Mouse (Mus musculus): ENCODE results near the gene Gm19684.
"Not testable (repeated sequence)": the region's sequence is repeated elsewhere in the genome, so short reads cannot be mapped to it uniquely, and the experiment has no call there.

Gm19684 gene

DNA sequence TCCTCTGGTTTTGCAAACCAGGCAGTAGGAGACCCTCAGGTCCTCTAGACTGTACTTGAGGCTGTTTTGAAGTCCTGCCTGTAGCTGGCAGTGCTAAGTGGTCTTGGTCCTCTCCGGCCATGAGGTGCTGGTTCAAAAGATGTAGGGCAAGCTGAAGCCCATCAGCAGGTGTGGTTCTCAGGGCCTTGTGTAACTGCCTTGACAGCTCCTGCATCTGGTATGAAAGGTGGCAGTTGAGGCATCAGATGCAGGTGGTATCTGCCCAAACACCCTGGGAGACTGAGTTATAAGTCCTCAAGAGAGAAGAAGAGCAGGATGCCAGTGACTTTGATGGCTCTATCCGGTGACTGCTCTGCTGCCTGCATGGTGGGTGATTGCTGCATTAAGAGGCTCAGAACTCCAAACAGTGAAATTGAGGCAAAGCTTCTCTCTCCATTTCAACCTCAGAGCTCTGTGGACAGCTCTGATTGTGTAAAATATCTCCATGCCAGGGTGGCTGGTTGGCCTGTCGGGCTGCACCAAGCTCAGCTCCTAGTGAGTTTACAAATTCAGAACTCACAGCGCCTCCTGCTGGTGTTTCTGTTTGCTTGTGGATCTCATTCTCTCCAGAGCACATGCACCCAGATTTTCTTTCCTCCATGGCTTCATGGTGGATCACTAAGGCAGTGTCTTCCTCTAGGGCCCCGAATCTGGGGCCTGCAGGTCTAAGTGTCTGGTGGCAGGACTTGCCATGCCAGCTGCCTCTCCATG lies 10.2 kb downstream of the Gm19684 start:
- no peak for DNase-seq (ENCODE audit: low spot score in 2 of 2)

- DNase-seq (ENCODE audit: low spot score in 2 of 2): not testable (repeated sequence)
Measured at GRCm38 (mm10) chr17:36135421-36136231, 14.1 kb downstream of the Gm19684 start.

DNA sequence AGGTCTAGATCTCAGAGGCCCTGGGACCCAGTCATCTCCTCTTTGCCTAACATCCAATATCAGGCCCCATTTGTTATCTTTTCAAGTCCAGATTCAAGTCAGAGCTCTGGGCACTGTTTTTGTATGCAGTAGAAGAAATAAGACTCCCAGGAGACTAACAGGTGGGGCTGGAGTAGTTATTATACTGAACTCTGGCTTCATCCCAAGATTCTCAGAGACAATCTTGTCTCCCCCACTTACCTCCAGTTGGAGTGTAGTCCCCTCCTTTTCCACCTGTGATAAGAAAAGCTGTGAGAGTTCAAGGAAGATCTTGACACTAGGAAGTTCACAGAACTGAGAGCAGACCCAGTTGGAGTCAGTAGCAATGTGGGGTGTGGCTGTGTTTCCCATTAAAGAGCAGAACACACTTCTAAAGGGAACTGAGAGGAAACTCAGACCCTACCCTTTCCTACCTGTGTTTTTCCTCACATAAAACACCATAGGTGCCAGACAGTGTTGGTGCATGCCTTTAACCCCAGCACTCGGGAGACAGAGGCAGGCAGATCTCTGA lies 14.9 kb downstream of the Gm19684 start:
- not testable (repeated sequence) for DNase-seq (ENCODE audit: low spot score in 2 of 2)

DNA sequence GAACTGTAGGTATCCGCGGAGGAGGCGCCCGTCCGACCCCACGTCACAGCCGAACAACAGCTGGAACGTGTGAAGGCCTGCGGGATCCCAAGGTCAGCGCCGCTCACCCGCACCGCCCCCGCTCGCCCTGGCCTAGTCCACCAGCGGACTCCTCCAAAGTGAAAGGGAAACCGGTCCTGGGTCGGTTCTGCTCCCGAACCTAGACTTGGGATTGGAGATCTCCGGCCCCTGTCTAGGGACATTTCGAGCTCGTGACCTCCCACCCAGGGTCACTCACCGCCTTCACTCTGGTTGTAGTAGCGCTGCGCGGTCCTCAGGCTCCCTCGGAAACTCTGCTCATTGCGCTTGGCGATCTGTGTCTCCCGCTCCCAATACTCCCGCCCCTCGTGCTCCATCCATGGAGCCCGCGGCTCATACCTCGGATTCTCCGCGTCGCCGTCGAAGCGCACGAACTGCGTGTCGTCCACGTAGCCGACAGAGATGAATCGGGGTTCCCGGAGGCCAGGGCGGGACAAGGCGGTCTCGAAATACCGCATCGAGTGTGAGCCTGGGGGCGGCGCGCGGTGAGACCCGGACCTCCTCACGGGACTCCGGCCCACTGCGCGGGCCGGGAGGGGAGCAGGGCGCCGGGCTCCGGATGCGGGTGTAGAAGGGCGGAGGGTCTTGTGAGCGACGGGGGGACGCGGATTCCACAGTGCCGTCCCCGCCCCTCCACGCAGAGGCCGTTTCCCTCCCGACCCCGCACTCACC lies 23.8 kb downstream of the Gm19684 start:
- DNase-seq (ENCODE audit: low spot score in 2 of 2): no peak

DNA sequence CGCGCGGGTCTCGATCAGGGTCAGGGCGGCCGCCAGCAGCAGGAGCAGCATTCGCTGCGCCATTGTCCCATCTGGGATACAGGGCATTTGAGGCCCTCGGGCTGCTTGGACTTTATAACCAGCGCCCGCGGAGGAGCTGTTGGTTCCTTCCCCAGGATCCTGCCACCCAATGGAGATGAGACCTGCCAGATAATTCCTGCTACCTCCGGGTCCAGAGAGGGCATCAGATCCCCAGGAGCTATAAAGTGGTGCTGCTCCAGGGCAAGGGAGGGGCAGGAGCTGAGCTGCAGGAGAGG lies 24.3 kb downstream of the Gm19684 start:
- not testable (repeated sequence) for DNase-seq (ENCODE audit: low spot score in 2 of 2)

DNA sequence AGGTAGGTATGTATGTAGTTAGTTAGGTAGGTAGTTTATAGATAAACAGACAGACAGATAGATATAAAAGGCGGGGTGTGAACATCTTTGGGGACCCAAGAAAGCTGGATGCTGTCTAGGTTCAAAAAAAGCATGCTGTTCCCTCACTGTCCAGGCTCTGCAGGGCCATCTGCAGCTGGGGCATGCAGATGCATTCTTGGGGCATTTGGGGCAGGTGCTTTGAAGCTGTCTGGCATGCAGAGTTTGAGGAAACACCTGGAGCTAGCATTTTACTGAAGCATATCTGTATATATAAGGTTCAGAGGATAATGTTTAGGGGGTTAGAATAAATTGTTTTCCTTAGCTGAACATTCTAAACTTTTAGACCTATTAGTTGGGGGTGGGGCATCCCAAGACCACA lies 25.5 kb downstream of the Gm19684 start:
- DNase-seq (ENCODE audit: low spot score in 2 of 2): not testable (repeated sequence)

DNA sequence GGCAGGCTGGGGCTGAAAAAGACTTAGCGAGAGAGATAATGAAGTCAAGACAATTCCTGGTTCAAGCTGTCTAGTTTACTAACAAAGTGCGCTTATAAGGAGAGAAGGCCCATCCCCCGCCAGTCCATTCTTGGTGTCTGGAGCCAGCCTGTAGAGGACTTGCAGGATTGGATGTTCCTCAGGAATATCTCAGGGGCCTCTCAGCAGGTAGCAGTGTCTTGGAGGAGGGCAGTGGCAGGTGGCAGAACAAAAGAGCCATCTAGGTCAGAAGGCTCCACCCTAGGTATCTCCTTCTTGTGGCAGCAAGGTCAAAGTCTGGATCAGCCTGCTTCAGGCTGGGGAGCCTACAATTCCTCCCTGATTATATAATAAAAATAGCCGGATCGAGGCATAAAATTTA lies 27.0 kb downstream of the Gm19684 start:
- not testable (repeated sequence) for DNase-seq (ENCODE audit: low spot score in 2 of 2)

GRCm38 (mm10) chr17:36151200-36151599 lies 29.7 kb downstream of the Gm19684 start:
- not testable (repeated sequence) for DNase-seq (ENCODE audit: low spot score in 2 of 2)

DNA sequence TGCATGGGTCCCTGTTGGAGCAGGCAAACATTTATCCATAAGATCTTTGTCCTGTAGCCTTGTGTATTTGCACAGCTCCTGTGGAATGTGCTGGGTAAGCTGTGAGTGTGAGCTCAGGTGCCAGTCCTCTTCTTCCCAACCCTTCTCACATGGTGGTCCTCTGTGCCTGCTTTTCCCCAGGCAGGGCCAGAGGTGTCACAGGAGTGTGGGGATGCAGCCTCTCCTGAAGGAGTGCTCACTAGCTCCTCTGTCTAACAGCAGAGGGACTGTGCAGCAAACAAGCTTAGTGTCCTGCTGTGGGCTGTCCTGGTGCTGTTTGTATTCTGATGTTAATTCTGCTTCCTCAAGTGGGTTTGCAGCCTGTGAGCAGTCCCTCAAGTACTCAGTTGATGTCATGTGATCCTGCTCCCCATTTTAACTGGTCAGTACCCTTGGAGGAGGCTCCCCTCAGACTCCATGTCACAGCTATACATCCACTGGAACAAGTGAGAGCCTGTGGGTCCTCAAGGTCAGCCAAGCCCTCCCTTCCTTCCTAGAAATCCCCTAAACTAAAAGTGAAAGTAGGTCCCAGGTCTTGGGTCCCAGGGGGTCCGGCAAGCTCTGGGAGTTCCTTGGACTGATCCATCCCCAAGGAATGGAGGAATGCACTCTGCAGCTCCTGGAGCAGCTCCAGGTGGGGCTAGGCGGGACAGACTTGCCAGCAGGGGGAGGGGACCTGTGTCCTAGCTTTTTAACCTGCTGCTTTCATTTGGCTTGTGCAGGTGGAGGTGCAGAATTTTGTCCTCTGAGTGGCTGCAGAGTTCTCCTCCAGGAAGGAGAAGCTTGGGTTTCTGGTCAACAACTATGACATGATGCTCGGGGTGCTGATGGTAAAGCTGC lies 33.0 kb downstream of the Gm19684 start:
- no peak for DNase-seq (ENCODE audit: low spot score in 2 of 2)

DNA sequence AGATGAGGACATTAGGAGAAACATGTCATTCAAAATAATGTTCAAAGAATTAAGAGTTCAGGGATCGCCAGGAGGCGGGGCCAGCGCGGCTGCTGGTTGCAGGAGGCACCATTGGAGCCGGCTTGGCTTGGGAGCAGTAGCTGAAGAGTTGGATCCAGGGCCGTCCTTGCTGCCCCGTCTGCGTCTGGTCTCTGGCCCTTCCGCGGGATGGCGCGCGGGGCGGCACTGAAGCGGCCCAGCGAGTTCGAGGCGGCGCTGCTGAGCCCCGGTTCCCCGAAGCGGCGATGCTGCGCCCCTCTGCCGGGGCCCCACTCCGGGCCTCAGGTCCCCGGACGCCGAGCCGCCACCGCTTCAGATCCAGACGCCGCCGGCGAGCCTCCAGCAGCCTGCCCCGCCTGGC lies 36.3 kb downstream of the Gm19684 start:
- not testable (repeated sequence) for DNase-seq (ENCODE audit: low spot score in 2 of 2)

DNA sequence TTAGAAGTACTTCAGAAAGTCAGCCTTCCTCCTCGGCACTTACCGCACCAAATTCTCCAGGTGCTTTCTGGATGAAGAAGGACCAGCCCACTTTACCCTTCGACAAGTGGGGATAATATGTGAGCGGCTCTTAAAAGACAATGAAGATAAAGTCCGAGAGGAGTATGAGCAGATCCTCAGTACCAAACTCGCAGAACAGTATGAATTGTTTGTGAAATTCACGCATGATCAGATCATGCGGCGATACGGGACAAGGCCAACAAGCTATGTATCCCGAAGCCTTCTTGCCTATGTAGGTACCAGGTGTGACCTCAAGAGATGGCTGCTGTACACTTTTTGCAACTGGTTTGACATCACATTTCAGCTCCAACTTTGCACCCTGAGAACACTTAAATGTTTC lies 36.8 kb downstream of the Gm19684 start:
- not testable (repeated sequence) for DNase-seq (ENCODE audit: low spot score in 2 of 2)

- DNase-seq (ENCODE audit: low spot score in 2 of 2): no peak
Measured at GRCm38 (mm10) chr17:36161129-36162051, 39.9 kb downstream of the Gm19684 start.

DNA sequence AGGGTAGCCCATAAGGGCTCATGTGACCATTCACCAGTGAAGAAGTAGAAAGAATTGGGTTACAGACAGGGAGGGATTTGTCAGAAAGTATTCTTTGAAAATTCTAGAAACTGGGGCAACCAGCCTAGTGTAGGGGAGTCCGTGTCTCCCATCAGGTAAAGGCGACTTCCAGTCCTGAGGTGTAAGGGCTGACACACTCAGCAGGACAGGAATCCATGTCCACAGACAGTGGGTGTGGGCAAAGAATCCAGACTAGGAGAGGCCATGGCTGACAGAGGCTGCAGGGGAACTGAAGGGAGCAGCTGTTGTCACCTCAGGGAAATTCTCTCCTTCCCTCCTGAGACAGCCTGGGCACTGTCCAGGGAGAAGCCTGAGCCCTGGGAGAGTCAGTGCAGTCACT lies 45.4 kb downstream of the Gm19684 start:
- DNase-seq (ENCODE audit: low spot score in 2 of 2): not testable (repeated sequence)

DNA sequence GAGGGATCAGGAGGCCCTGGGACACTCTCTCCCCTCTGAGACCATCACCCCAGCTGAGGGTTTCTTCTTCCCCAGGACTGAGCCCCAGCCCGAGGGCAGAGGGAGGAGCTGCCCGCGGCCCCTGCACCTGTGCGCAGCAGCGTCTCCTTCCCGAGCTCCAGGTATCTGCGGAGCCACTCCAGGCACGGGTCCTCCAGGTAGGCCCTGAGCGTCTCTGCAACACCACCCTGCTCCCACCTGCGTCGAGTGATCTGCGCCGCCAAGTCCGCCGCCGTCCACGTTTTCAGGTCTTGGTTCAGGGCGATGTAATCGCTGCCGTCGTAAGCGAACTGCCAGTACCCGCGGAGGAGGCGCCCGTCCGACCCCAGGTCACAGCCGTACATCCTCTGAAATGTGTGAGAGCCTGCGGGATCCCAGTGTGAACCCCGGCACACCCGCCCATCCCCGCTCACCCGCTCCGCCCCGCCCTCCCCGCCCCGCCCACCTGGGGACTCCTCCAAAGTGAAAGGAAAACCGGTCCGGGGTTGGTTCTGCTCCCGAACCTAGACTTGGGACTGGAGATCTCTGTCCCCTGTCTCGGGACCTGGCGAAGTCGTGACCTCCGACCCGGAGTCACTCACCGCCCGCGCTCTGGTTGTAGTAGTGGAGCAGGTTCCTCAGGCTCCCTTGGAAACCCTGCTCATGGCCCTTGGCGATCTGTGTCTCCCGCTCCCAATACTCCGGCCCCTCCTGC lies 46.0 kb downstream of the Gm19684 start:
- no peak for DNase-seq (ENCODE audit: low spot score in 2 of 2)

DNA sequence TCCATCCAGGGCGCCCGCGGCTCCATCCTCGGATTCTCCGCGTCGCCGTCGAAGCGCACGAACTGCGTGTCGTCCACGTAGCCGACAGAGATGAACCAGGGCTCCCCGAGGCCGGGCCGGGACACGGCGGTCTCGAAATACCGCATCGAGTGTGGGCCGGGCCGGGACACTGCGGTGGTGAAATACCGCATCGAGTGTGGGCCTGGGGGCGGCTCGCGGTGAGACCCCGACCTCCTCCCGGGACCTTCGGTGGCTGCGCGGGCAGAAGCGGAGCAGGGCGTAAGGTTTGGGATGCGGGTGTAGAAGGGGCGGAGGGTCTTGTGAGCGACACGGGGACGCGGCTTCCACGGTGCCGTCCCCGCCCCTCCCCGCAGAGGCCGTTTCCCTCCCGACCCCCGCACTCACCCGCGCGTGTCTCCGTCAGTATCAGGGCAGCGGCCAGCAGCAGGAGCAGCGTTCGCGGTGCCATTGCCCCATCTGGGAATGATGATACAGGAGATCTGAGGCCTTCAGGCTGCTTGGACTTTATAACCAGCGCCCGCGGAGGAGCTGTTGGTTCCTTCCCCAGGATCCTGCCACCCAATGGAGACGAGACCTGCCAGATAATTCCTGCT lies 46.7 kb downstream of the Gm19684 start, which contains the start of gene Gm8909:
TSS of gene Gm8909 (minus strand) at position 499 of the 614 bp plus-strand sequence.
- DNase-seq (ENCODE audit: low spot score in 2 of 2): no peak

GRCm38 (mm10) chr17:36169094-36169493 lies 47.6 kb downstream of the Gm19684 start:
- not testable (repeated sequence) for DNase-seq (ENCODE audit: low spot score in 2 of 2)

- no peak for DNase-seq (ENCODE audit: low spot score in 2 of 2)
Measured at GRCm38 (mm10) chr17:36169753-36170152, 48.3 kb downstream of the Gm19684 start.

GRCm38 (mm10) chr17:36170287-36170814 lies 48.9 kb downstream of the Gm19684 start:
- no peak for DNase-seq (ENCODE audit: low spot score in 2 of 2)
